Mouse (Mus musculus) urinary bladder, postnatal 4 days (tissue): ENCODE data around the gene Marveld3.

Experiments used
- DNase-seq, 2 experiments: peaks; one replicate each; pipeline ENCODE4 v3.0.0; 2021 to 2022; ENCODE audit warnings: low spot score in 2 of 2

Gene Marveld3

GRCm38 (mm10) chr8:109964106-109964505 is 2.1 kb upstream of the Marveld3 start:
- no peak for DNase-seq

DNA sequence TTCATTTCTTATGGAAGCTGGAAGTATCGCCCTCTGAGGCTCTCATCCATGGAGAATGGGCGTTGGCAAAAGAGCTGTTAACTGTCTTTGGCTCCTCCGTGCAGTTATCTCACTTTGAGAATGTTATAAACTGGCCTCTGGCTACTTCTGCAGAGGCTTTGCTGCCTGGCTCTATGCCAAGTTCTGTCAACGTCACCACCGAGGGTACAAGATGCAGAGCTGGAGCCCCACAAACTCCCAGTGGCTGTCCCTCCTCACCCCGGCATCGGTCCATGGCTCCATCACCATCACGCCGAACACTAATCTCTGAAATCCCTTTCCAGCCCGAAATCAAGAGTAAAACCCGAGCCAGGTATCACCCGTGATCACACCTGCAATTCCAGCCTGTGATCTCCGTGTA is 1.4 kb upstream of the Marveld3 start:
- peak in 1 of 2 experiments; percentile 57 for DNase-seq

DNA sequence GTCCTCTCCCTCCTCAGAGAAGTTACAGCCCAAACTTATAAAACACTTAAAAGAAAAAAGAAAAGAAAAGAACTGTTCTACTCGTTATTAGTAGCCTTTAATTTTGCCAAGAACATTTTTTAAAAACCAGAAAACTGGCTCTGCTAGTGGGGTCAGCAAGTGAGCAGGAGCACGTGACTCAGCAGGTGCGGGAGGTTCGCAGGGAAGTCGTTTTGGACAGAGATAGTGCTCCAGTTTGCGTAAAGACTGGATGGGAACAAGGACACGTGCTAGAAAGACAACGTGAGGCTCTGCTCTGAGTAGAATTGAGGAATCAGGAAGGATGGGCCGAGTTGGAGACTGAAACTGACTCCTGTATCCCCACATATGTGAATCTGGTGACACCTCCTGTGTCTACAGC is 893 bp upstream of the Marveld3 start:
- DNase-seq, result peak in 1 of 2 experiments; percentile 32

DNA sequence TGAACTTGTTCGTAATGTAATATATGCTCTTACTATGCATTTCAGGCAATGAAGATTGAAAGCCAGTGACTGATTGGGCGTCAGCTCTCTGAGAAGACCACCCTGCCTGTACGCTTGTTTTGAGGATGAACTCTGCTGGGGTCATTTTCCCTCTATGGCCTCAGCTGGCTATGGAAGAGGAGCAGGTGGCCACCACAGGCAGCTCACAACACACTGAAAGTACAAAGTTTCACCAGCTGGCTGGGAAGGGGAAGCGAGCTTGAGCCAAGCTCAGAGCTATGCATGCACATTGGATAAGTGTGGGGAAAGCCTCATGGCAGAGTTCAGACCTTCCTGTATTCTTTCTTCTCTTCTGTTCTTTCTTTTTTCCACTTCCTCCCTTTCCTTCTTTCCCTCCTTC is 2.9 kb downstream of the Marveld3 start:
- no peak for DNase-seq

GRCm38 (mm10) chr8:109958036-109958655 is 3.9 kb downstream of the Marveld3 start:
- DNase-seq, result no peak

DNA sequence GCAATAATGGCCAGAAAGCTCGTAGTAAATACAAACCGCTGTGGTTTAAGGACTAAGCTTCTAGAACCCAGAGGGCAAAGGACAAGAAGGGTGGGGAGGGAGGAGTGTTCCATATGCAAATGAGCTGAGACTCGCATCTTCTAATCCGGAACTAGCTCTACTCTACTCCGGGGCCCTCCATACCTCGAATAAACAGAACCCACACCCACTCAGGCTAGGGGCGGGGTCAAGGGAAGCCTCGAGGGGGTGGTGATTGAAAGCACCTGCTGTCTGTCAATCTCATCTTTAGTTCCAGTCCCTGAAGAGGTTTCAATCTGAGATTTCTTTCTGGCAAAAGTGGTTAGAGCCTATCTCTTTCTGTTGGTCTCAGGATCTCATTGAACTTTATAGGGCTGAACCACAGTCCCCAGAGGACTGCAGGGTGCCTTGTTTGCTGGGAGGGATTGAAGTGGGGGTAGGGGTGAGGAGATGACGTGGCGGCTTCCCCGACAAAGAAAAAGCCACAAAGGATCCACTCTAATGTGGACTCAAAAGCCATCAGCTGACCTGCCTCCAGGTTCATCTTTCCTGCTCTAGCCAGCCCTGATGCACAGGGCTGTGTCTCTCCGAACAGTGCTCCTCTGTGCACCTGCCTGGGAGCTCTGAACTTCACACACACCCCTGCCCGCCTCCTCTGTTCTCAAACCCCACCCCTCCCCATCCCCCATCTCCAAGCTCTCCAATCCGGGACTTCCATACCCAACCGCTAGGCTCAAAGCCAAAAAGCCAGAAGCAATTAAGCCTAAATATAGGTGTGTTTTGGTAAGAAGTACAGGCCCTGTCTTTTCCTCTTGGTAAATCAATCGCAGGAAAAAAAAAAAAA is 4.6 kb downstream of the Marveld3 start:
- no peak for DNase-seq

GRCm38 (mm10) chr8:109954486-109954948 is 7.5 kb downstream of the Marveld3 start:
- peak in 1 of 2 experiments; percentile 20 for DNase-seq

DNA sequence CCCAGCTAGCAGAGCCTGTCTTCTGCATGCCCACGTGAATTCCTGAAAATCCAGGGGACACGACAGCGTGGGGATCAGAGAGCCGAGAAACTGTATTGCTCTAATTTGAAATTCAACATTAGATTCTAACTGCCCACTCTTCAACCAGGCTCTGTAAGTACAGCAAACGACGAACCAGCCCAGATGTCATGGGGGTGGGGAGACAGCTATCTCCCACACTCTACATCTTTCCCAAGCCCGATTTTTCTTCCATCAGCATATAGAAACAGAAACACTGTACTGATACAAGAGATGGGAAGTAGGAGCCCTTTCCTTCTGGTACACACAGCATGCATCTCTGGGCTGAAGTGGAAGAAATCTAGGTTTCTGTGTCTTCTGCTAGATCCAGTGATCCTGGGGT is 9.8 kb downstream of the Marveld3 start:
- DNase-seq, result peak in 1 of 2 experiments; percentile 35

GRCm38 (mm10) chr8:109948285-109948564 is 13.8 kb downstream of the Marveld3 start:
- peak; percentile 18 to 50 for DNase-seq

DNA sequence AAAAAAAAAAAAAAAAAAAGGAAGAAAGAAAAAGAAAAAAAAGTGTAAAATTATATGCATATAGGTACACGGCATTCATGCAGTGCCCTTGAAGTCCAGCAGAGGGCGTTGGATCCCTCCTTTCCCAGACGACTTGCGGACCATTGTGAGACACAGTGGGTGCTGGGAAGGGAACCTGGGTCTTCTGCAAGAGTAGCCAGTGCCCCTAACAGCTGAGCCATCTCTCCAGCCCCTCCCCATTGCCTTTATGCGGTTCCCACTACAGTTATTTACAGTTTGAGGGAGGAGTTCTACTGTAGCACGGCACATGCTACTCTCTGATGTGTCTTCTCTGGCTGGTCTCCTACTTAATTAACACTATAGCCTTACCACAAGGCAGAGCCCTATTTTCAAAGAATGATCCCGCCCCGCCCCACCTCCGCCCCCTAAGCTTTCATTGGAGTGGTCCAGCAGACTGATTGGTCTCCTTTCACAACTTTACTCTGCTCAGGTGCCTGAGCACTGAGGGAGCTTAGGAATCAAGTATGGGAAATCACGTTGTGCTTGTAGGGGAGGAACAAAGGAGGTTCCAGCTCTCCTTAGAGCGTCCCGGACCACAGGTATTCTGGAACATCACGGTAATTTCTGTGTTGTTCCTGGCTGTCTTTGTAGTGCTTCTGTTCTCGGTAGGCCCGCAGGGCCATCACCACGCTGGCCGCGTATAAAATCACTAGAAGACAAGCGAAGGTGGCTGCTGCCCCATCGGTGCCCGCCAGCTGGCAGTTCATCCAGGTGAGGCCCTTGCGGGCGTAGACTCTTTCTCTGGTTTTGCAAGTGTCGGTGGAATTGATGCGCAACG is 14.3 kb downstream of the Marveld3 start:
- peak; percentile 18 to 59 for DNase-seq

DNA sequence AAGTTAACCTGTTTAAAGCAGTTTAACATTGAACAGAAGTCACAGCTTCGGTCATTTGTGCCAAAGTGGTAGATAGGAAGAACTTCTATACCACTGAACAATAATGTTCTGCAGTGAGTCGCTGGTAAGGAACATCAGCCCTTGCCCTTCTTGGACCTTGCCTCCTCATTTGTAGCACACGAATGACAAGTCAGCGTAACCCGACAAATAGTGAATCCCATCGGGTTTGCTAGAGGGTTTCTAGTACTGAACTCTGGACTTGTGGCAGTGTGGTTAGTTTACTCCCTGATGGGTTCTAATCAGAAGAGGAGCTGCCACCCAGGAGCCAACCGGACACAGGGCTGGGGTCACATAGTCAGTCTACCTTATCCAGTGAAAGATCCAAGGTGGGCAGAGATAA is 15.7 kb downstream of the Marveld3 start:
- peak in 1 of 2 experiments; percentile 40 for DNase-seq

GRCm38 (mm10) chr8:109945694-109946093 is 16.3 kb downstream of the Marveld3 start:
- DNase-seq, result peak in 1 of 2 experiments; percentile 51

GRCm38 (mm10) chr8:109945153-109945632 is 16.8 kb downstream of the Marveld3 start:
- peak in 1 of 2 experiments; percentile 34 for DNase-seq

DNA sequence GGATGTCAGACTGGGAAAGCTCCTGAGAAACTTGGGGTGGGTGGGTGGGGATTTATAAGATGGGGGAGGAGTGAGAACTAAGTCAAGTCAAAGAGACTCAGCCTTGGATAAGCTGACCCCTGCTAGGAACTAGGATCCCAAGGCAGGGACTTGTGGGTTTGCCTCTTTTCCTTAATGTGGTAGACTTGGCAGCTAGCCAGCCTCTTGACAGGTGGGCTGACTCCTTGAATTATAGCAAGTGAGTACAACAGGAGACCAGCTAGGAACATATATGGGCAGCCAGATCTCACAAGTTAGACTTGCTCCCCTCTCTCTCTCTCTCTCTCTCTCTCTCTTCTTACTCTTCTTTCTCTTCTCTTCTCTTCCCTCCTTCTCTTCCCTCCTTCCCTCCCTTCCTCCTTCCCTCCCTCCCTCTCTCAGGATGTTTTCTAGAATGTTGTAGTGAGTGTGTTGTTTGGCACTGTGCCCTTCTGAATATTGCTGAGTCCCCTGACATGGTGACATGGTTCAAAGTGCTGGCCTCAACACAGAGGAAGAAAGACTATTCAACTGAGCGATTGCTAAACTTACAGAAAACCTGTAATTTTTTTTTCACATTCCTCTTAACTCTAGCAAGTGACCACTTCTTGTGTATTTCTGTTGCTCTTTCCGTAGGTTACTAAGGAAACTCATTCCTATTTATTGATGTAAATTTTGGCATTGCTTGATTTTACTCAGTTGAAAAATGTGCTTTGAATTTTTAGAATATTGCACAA is 20.2 kb downstream of the Marveld3 start:
- DNase-seq, result peak in 1 of 2 experiments; percentile 55

- no peak for DNase-seq
Measured at GRCm38 (mm10) chr8:109920406-109921390, 41.3 kb downstream of the Marveld3 start.

DNA sequence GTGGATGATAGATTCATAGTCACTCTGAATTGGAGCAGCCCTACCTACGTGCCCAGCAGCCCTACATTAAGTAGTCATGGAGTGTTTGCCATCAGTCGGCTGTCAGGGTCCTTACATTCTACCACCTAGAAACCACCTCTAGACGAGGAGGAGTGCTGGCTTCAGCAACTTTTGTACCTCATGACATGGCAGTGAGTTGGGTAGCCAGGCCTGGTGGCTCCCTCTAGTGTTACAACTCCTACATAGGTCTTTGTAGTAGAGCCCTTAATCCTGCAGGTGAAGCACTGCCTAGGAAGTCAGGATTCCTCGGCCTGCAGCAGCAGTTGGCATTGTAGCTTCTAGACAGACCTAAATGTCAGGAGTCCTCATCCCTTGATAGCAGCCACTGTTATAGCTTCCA is 44.7 kb downstream of the Marveld3 start:
- DNase-seq, result no peak

DNA sequence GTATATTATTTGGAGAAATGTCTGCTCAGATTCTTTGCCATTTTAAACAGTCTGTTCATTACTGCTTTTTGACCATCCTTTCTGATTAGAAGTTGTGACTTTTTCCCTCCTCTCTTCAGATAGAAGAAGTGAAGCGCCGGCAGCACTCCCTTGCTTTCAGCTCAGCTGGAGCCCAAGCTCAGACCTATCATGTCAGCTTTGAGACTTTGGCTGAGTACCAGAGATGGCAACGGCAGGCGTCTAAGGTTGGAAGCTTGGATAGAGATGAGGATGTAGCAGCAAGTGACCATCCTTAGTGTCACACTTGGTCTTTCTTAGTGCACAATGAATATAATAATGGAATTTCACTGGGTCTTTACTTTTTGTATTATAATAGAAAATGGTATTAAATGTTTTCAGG is 54.6 kb downstream of the Marveld3 start:
- no peak for DNase-seq

DNA sequence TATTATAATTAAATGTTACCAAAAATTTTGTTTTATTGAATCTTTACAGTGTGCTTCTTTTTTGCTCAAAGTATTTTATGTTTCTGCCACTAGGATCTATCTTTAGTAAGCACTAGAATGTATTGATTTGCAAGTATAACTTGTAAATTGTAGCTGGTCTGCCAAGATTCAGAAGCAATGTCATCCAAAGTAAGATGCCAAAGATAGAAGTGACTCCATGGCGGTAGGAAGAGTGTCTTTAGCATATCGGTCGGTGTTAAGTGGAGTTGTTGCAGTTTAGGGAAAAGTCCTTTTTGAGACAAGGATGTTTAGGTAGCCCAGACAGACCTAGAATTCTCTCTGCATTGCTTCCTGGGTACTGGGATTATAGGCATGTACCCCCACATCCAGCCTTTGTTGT is 55.1 kb downstream of the Marveld3 start:
- DNase-seq, result no peak

- DNase-seq, result no peak
Measured at GRCm38 (mm10) chr8:109904928-109905668, 56.9 kb downstream of the Marveld3 start.
